13 mouse cellular contexts compared by ENCODE assay signal in the genomic region with DNA sequence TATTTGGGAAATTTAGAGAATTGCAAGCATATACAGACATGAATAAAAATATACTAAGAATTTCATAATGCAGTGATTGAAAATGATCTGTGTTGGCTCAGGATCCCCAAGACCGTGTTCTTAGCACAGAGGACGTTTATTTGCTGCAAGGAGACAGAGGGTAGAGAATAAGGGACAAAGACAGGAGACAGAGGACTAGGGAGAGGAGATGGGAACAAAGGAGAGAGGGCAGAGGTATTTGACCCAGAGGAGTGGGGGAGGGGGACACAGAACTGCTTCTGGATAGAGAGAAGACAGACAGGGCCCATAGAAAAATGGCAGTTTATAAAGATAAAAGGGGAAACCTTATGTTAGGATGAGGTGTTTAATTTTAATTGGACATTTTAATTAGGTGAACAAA.
"Had no signal": no experiment of that assay in that cellular context is flagged by ENCODE, and none has a peak within 500 bp of the region (broad histone marks: within the 10 kb centered on the region; RNA-seq: fewer than 3 reads in every experiment).

No protein-coding gene starts in this region.

- H3K27me3 ChIP-seq: liver, embryonic 13.5 days; midbrain, embryonic 12.5 days had no signal

- H3K9ac ChIP-seq: liver, embryonic 13.5 days; midbrain, embryonic 12.5 days had no signal

- H3K9me3 ChIP-seq: liver, embryonic 13.5 days; midbrain, embryonic 12.5 days had no signal

- H3K4me2 ChIP-seq: liver, embryonic 13.5 days; midbrain, embryonic 12.5 days had no signal

- H3K4me1 ChIP-seq: liver, embryonic 13.5 days had no signal

- DNase-seq: kidney, adult 2 months; kidney, postnatal 25 days; layer of hippocampus, adult 9-11 months; liver, embryonic 13.5 days; lung, adult 2 months; lung, postnatal 14 days; lung, postnatal 4 days; thymus, adult 18-20 months; thymus, postnatal 36 days had no signal

- ATAC-seq: intestine, postnatal 0 days had no signal

- H3K36me3 ChIP-seq: liver, embryonic 13.5 days; midbrain, embryonic 12.5 days had no signal

- H3K4me3 ChIP-seq: layer of hippocampus, adult 2 months; liver, embryonic 13.5 days; midbrain, embryonic 12.5 days had no signal

- H3K27ac ChIP-seq: kidney, postnatal 0 days; layer of hippocampus, adult 2 months; liver, embryonic 13.5 days; midbrain, embryonic 12.5 days had no signal
